Mouse (Mus musculus) hindbrain, postnatal 0 days (tissue): ENCODE measurements around the gene Igf2r. TPM values are rescaled to one million over a fixed set of nuclear protein-coding genes. Genes with fewer than 3 reads are reported as not detected.
"Not testable (repeated sequence)": the region's sequence is repeated elsewhere in the genome, so short reads cannot be mapped to it uniquely, and the experiment has no call there.

Experiments
- ATAC-seq: fragments of 200-750 bp; cut with Nextera tagmentation; 2 replicates; pipeline ENCODE4 v1.8.0; 2017; ENCODE audit warnings: mild to moderate bottlenecking, moderate TSS enrichment, moderate library complexity
- DNase-seq: peaks from one replicate; pipeline ENCODE4 v3.0.0-alpha.2; 2015; ENCODE audit warnings: low spot score
- H3K27ac ChIP-seq: fragments of 300-500 bp; sonication (generic); 2 replicates; pipeline ENCODE4 v1.5.1; 2014; ENCODE audit warnings: mild to moderate bottlenecking
- H3K27me3 ChIP-seq: fragments of 300-500 bp; sonication (generic); 2 replicates; pipeline ENCODE4 v1.6.1; 2014; ENCODE audit warnings: low read length, mixed read lengths; ENCODE audit not compliant: insufficient read depth
- H3K36me3 ChIP-seq: fragments of 300-500 bp; sonication (generic); 2 replicates; pipeline ENCODE4 v1.6.1; 2014; ENCODE audit warnings: low read length, mixed read lengths; ENCODE audit not compliant: insufficient read depth
- H3K4me1 ChIP-seq: fragments of 300-500 bp; sonication (generic); 2 replicates; pipeline ENCODE4 v1.6.1; 2014; ENCODE audit warnings: antibody characterized with exemption, low read length, mixed read lengths; ENCODE audit not compliant: insufficient read depth
- H3K4me2 ChIP-seq: fragments of 300-500 bp; sonication (generic); 2 replicates; pipeline ENCODE4 v1.6.1; 2014; ENCODE audit warnings: low read depth, mild to moderate bottlenecking, low read length, moderate library complexity, mixed read lengths
- H3K4me3 ChIP-seq: fragments of 300-500 bp; sonication (generic); 2 replicates; pipeline ENCODE4 v1.5.1; 2014; ENCODE audit warnings: low read length
- H3K9ac ChIP-seq: fragments of 300-500 bp; sonication (generic); replicated peaks from 2 replicates; pipeline ENCODE4 v1.6.1; 2014; ENCODE audit warnings: mild to moderate bottlenecking, low read length, moderate library complexity, mixed read lengths
- H3K9me3 ChIP-seq: fragments of 300-500 bp; sonication (generic); 2 replicates; pipeline ENCODE4 v1.6.1; 2016; ENCODE audit warnings: low read length, mixed read lengths
- CTCF ChIP-seq: IDR thresholded peaks from 2 replicates; pipeline ENCODE4 v1.5.1; 2016; ENCODE audit warnings: antibody characterized with exemption, control low read depth, low read depth
- WGBS: fragments of 180-500 bp; shearing (Covaris S2); extraction: QIAGEN DNeasy Blood & Tissue Kit; methylation state at CpG from one replicate; pipeline ENCODE4 v1.1.7; 2014; 5-methylcytosine and 5-hydroxymethylcytosine counted together
- polyA plus RNA-seq: library from polyadenylated mRNA; unstranded; fragments of >200 nt; fragmentation: Nextera tagmentation; extraction: Ambion mirVana; gene quantifications from 2 replicates; pipeline ENCODE4 v1.2.1, GENCODE M21; 2015
- total RNA-seq: library from RNA; depleted of rRNA; stranded (reverse); fragments of >200 nt; gene quantifications from 2 replicates; pipeline ENCODE4 v1.2.3, GENCODE M21; 2014

The Igf2r gene
- total and polyA plus RNA-seq, 2 experiments from 2014 or later: 4.7 to 30.7 TPM

GRCm38 (mm10) chr17:12684928-12685624 is 84.4 kb downstream of the Igf2r start:
- Histone ChIP-seq H3K4me2 (no peak overlapping the region), H3K9ac (no peak overlapping the region), H3K27me3 (no peaks in the 10 kb centered on the region), H3K4me3 (no peak overlapping the region), H3K4me1 (no peaks in the 10 kb centered on the region), H3K27ac (no peak overlapping the region), H3K36me3 (peaks cover 56% of the 10 kb centered on the region), H3K9me3 (no peaks in the 10 kb centered on the region)
- DNase-seq (no peak), ATAC-seq (no peak)
- no peak for TF ChIP-seq CTCF
- WGBS: 91% methylated on average over 7 of the region's 7 CpGs

- no peak for TF ChIP-seq CTCF
- no peak overlapping the region for H3K4me3 ChIP-seq
- H3K4me1 ChIP-seq: no peaks in the 10 kb centered on the region
- 69% methylated on average over 4 of the region's 4 CpGs for WGBS
- H3K27ac ChIP-seq: no peak overlapping the region
- peaks cover 52% of the 10 kb centered on the region for H3K36me3 ChIP-seq
- ATAC-seq (no peak), DNase-seq (no peak)
- H3K9ac ChIP-seq: no peak overlapping the region
- no peaks in the 10 kb centered on the region for H3K9me3 ChIP-seq
- no peaks in the 10 kb centered on the region for H3K27me3 ChIP-seq
- H3K4me2 ChIP-seq: no peak overlapping the region
Observed at GRCm38 (mm10) chr17:12684412-12684811, 85.1 kb downstream of the Igf2r start.

- Histone ChIP-seq H3K27me3 (no peaks in the 10 kb centered on the region), H3K4me1 (no peaks in the 10 kb centered on the region), H3K9ac (no peak overlapping the region), H3K27ac (no peak overlapping the region), H3K36me3 (peaks cover 49% of the 10 kb centered on the region), H3K4me3 (no peak overlapping the region), H3K9me3 (no peaks in the 10 kb centered on the region), H3K4me2 (no peak overlapping the region)
- ATAC-seq (no peak), DNase-seq (no peak)
- no peak for TF ChIP-seq CTCF
- 91% methylated on average over 13 of the region's 13 CpGs for WGBS
Observed at GRCm38 (mm10) chr17:12683582-12683981, 85.9 kb downstream of the Igf2r start.

- Histone ChIP-seq H3K27ac (no peak overlapping the region), H3K4me2 (no peak overlapping the region), H3K4me3 (no peak overlapping the region), H3K9me3 (no peaks in the 10 kb centered on the region), H3K27me3 (no peaks in the 10 kb centered on the region), H3K9ac (no peak overlapping the region), H3K36me3 (peaks cover 3% of the 10 kb centered on the region; the same call in 1 of the 2 replicates), H3K4me1 (no peaks in the 10 kb centered on the region)
- DNase-seq: no peak
- no peak for ATAC-seq
- TF ChIP-seq CTCF: no peak
Observed at GRCm38 (mm10) chr17:12678261-12678660, 91.2 kb downstream of the Igf2r start.

- Histone ChIP-seq H3K27ac (no peak overlapping the region), H3K4me1 (no peaks in the 10 kb centered on the region), H3K27me3 (no peaks in the 10 kb centered on the region), H3K36me3 (no peaks in the 10 kb centered on the region), H3K9me3 (no peaks in the 10 kb centered on the region), H3K9ac (no peak overlapping the region), H3K4me3 (no peak overlapping the region), H3K4me2 (no peak overlapping the region)
- no peak for ATAC-seq
- DNase-seq: no peak
- TF ChIP-seq CTCF: no peak
Observed at GRCm38 (mm10) chr17:12677139-12677538, 92.3 kb downstream of the Igf2r start.

- Histone ChIP-seq H3K9ac (no peak within 1 kb of the TSS), H3K4me3 (no peak within 1 kb of the TSS), H3K36me3 (no peaks in the 10 kb centered on the region), H3K4me1 (no peaks in the 10 kb centered on the region), H3K4me2 (no peak within 1 kb of the TSS), H3K9me3 (no peaks in the 10 kb centered on the region), H3K27ac (no peak within 1 kb of the TSS), H3K27me3 (no peaks in the 10 kb centered on the region)
- DNase-seq: no peak
- ATAC-seq: no peak
- TF ChIP-seq CTCF: no peak
- WGBS: 80% methylated on average over 7 of the region's 7 CpGs
Observed at GRCm38 (mm10) chr17:12675646-12676045, 93.8 kb downstream of the Igf2r start, which contains the start of gene Slc22a1. TSS of gene Slc22a1 (minus strand) at chr17:12675829.

- not testable (repeated sequence) for H3K27me3 ChIP-seq, H3K4me3 ChIP-seq, H3K4me2 ChIP-seq, H3K36me3 ChIP-seq, H3K9me3 ChIP-seq, ATAC-seq, H3K27ac ChIP-seq, DNase-seq, H3K4me1 ChIP-seq, H3K9ac ChIP-seq
- WGBS: 94% methylated on average over 7 of the region's 7 CpGs
Observed at GRCm38 (mm10) chr17:12674980-12675379, 94.5 kb downstream of the Igf2r start.
